Mouse (Mus musculus) 3T3-L1 (cell line): ENCODE results near the gene Rnf167.

Source experiments
- DNase-seq: peaks from one replicate; pipeline ENCODE4 v3.0.0-alpha.2; 2015; ENCODE audit warnings: low read depth, low spot score

Gene Rnf167

DNA sequence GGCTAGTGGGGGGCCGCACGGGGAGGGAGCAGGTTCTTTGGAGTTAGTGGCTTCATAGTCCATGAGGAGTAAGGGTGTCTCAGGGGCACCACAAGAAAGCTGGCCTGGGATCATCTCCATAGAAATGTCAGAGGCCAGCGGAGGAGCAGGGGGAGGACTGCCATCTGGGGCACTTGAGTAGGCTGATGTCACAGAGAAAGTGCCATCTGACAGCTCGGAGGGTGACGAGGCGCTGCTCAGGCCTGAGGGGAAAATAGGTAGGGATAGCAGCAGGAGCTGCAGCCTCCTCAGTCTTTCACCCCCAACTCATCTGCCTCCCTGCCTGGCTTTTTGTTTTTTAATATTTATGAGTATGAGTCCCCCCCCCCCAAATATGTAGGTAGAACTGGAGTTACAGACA, 27.0 kb downstream of the Rnf167 start:
- DNase-seq, result no peak

DNA sequence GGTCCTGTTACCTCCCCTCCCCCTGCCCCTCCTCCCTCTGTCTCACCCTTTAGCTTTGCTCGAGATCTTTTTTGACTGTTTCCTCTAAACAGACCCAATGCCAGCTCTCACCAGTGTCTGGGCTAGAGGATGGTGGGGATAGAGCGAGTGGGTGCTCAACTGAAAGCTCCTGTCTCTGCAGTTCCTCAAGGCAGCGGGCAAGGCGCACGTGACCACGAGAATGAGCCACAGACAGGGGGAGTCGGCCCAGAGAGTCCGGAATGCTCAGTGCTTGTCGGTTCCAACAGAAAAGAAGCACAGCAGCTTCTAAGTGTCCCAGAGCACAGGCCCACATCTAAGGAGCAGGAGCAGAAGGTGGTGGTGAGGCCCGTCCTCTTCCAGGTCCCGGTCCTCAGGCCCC, 27.5 kb downstream of the Rnf167 start:
- no peak for DNase-seq

DNA sequence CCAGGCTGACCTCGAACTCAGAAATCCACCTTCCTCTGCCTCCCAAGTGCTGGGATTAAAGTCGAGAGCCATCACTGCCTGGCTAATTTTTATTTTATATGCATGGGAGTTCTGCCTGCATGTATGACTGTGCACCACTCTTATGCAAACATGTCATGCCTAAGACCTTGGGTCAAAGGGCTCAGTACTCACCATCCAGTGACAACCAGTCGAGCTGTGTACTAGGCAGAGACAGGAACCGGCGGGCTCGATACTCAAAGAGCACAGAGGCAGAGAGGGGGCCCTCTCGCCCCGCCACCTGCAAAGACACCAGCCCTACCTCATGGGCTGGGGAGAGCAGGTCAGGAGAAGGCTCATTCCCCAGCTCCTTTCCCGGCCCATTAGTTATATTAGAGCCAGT, 31.1 kb downstream of the Rnf167 start:
- no peak for DNase-seq

DNA sequence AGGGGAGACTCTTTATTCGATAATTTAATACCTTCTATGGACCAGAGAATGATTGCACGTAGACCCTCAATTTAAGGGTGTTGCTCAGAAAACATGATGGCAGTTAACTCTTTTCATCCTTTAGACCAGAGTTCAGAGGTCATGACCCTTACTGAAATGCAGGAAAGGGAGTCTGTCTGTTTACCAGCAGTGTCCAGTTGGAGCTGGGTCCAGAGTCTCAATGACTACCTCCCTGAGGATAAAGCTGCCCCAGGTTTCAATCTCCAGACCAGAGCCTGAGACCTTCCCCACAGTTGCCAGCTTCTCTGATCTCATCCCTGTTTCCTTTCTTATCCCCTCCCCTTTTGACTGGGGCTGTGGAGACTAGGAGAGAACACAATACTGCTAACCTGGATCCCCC, 31.5 kb downstream of the Rnf167 start:
- no peak for DNase-seq

DNA sequence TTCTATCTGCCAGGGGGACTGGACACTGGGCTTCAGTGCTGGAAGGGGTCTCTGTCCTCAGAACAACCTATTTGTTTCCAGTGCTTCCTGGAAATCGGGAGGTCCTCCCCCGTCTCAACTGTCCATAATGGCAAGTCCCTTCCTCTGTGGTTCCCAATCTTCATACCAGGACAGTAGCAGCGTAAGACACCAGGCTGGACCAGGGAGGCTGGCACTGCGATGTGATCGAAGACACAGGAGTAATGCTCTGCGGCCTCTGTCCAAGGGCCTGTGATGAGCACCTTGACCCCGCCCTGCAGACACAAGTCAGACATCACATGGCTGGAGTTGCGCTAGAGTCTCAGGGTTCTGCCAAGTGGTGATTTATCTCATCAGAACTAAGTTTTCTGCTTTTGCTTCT, 32.3 kb downstream of the Rnf167 start:
- DNase-seq, result no peak

DNA sequence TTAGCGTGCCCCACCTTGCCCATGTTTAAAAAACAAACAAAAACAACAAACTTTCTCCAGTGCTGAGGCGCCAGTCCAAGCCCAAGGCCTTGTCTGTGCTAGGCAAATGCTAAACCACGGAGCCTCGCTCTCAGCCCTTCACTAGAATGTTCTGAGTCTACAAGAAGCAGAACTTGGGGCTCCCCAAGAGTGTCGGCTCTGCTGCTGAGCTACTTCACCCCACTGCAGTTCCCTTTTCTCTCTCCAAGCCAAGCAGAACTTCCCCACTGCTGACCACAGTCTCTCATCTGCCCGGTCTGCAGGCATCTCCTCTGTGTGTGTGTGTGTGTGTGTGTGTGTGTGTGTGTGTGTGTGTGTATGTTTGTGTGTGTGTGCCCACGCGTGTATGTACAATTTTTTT, 32.9 kb downstream of the Rnf167 start:
- no peak for DNase-seq

DNA sequence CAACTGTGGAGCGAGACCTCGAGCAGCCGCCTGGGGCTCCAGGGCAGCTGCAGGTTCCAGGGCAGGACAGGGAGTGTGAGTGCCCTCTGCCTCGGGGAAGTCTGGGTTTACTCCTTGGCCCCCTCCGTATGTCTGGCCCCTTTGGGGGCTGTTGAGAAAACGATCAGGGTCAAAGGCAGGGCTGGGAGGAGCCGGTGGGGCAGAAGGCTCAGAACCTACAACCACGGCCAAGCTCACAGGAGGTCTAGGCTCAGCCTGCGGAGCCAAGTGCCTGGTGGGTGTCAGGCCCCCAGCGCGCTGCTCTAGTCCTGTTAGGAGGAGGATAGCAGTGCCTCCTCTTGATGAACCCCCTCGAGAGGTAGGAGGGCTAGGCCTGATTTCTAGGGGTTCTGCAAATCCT, 34.1 kb downstream of the Rnf167 start:
- DNase-seq, result no peak

DNA sequence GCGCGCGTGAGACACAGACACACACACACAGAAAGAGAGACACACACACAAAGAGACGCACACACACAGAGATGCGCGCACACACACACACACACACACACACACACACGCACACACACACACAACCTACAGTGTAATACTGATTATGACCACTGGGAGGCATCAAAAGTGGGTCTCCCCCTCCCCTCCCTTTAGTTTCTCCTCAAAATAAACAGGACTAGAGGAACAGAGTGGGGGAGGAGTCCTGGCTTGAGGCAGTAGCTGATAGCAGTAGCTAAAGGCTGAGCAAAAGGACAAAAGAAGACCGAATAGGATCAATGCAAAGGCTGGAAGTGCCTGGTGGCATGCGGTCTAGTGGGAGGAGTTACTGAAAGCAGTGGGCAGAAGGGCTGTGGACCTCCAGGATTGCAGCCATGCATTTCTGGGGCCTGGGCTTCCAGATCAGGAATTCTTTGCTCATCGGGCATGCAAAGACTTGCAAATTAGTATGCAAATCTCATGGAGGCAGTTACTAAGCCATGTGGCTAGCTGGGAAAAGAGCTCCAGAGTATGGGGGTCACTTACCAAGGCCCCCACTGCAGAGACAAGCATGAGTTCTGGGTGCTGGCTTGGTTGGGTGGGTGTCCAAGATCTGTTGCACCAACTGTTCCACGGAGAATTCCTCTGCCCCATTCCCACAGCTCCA, 35.0 kb downstream of the Rnf167 start:
- peak; percentile 48 for DNase-seq

DNA sequence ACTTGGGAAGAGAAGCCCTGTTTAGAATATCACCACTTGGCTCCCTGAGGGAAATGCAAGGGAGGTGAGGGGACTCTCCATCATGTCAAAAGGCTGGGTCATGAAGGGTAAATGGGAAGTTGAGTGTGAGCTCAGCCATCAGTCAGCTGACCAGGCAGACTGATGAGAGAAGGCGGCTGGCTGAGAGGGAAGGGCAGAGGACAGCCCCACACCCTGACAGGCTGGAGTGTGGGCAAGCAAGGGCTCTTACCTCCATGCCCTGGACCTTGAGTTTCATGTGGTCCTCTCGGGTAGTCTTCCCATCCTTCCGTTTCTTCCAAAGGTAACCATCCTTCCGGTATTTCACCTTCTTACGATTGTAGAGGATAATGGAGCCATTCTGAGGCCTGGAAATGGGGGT, 36.6 kb downstream of the Rnf167 start:
- no peak for DNase-seq

DNA sequence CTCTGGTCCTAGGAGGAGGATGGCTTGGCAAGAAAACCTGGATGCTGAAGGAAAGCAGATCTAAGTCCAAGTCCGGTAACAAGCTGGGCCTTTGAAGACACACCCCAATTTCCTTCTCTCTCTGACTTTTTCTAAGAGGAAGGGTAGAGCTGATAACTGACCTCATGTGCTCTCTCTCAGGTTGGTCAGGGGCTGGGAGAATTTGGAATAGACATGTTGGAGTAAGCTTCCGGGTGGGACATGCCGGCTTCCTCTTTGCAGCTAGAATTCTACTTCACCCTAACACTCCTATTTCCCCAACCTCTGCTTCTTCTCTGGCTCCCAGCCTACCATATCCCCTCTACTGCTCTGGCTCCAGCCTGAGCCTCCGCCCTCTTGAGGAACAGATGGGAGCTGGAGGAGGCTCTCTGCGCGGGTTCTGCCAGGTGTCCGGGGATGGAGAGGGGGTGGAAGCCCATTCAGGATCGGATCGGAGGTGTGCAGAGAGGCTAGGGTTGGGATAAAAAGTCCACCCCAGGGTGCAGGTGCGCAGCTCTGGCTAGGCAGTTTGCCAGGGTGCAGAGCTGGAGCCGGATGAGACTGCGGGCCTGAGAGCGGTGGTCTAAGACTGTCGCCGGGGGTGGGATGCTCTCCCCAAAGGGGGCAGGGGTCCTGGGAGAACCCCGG, 40.0 kb downstream of the Rnf167 start:
- peak; percentile 25 for DNase-seq

DNA sequence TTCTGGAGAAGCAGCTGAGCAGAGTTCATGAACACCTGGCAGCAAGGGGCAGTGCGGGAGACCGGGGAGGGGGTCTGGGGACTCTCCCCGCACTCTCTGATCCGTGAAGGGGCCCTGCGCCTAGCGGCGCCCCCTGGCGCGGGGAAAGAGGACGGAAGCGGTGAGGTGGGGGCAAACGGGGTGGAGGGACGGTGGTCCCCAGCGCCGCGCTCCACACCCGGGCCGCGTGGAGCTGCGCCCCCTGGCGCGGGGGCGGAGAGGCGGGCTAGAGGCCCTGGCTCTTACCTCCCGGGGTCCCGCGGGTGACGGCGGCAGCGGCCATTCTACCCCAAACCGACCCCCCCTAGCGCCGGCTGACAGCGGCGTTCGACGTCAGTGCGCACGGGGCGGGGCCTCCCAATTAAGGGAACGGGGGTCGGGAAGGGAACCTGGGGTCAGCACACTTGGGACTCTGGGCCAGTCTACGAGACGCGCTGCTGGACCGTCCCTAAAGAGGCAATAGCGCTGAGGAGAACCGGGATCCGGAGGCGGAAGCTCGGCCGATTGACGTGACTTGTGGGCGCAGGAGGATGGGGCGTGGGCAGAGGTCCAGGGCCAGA, 40.7 kb downstream of the Rnf167 start, which contains the start of gene Camta2:
Gene Camta2, minus strand, starts transcription at position 505 of the 599 bp plus-strand sequence.
- peak; percentile 73 for DNase-seq

DNA sequence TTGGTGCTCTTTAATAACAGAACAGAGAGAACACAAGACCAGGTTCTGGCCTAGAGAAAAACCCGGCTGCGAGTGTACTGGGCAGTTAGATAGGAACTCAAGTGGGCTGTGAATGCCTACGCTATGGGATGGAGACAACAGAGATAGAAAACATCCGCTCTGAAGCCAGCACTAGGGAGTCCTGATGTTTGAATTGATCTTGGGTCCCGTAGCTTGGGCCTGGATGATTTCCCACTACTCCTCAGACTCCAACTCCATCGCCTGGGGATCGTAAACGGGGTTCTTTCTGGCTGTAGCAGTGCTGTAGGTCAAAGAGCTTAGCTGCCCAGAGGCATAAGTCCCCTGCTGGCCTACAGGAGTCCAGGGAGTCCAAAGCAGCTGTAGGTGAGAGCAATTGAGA, 41.3 kb downstream of the Rnf167 start:
- no peak for DNase-seq

DNA sequence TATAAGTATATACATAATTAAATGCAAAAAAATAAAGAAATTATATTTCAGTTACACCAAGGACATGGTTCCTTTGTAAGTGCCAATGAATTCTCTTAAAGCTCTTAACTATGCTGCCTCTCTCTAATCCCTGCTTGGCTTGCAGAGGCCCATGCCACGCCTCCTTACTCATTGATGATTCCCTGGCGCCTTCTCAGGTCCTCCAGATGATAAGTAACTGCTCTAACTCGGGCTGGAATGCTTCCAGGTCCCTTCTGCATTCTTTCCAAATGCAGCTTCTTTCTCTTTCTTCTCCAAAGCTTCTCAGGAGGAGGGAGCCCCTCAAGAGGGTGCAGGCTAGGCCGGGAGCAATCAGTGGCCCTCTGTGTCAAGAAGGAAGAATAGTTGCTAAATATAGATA, 42.5 kb downstream of the Rnf167 start:
- peak; percentile 47 for DNase-seq

DNA sequence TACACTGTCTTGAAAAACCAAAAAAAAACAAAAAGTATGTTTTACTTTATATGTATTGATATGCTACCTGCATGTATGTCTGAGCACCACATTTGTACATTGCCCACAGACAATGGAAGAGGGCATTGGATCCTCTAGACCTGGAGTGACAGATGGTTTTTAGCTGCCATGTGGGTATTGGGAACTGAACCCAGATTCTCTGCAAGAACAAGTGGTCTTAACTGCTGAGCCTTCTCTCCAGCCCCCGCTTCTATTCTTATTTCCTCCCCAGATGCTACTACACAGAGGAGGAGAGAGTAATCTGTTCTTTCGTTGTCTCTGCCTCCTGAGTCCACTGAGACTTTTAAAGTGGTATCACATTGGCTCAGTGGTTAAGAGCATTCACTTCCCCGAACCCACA, 46.5 kb downstream of the Rnf167 start:
- DNase-seq, result no peak

DNA sequence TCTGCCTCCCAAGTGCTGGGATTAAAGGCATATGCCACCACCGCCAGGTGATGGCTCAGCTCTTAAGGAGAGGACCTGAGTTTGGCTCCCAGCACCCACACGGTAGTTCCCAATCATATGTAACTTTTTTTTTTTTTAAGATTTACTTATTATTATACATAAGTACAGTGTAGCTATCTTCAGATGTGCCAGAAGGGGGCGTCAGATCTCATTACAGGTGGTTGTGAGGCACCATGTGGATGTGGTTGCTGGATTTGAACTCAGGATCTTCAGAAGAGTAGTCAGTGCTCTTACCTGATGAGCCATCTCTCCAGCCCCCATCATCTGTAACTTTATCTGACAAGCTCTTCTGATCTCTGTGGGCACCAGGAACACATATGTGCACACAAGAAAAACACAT, 50.3 kb downstream of the Rnf167 start:
- peak; percentile 34 for DNase-seq

DNA sequence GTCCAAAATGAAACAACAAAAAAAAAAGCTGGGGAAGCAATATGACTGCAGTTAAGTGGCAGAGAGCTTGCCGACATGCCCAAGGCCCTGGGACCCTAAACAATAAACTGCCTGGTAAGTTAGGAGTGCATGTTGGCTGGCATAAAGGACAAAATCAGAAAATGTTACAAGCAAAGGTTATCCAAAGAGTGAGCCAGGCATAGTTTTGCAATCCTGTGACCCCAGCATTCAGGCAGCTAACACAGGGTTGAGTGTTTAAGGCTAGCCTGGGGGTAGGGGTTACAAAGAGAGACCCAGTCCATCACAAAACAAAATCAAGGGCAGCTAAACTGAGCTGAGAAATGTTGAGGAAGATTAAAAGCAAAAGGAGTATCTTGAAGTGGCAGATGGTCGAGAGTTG, 52.0 kb downstream of the Rnf167 start:
- DNase-seq, result no peak

DNA sequence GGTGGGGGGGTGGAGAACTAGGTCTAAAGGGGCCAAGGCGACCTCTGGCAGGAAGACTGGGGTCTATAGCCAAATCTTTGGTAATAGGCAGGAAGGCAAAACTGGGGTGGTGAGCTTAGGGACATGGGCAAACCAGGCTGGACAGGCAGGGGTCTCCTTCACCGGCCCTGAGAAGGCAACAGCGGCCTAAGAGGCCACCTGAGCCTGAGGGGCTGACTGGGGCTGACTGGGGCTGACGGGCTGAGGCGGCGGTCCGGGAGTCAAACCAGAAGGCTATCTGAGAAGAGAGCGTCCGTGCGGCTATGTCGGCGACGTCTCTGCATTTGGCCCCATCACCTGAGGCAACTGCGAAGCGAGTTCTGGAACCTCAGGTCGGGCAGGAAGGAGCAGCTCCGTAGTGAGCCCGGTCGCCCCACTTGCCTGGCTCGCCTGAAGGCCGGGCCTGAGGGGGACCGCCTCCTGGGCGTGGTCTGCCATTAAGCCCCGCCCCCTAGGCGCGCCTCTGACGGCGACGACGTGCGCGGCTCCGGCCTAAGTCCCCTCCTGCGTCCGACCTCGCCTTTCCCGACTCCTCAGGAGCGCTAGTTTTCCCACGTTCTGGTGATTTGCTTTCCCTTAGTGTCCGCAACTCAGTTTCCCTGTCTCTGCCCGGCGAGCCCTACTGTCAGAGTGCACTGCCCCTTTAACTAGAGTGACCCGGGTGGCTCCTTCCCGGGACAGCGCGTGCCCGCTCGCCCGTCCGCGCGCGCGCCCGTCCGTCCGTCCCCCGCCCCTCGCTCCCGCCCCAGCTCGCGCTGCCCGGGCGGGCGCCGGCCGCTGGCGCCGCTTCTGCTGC, 52.9 kb downstream of the Rnf167 start, which contains the start of the genes Inca1 and Kif1c:
Gene Inca1, minus strand, starts transcription at position 434 of the 835 bp plus-strand sequence.
Gene Kif1c, plus strand, starts transcription at position 827 of the 835 bp plus-strand sequence.
- DNase-seq, result peak; percentile 85

DNA sequence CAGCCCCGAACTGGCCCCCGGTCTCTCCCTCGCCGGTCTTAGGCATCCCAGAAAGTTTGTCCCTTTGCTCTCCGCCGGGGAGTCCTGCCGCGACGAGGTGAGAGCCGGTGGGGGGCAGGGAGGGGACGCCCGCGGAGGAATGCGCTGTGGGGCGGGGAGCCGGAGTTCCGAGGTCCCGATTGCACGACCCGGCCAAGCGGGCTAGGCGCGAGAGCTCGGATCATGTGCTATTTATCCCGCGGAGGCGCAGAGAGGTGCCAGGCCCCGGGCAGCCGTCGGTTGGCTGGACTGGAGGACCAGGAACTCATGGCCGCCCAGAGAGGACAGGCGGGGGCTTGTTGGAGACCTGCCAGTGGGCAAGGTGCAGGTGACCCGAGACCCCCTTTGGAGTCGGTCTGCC, 53.6 kb downstream of the Rnf167 start:
- DNase-seq, result peak; percentile 42
